In the genomic region with DNA sequence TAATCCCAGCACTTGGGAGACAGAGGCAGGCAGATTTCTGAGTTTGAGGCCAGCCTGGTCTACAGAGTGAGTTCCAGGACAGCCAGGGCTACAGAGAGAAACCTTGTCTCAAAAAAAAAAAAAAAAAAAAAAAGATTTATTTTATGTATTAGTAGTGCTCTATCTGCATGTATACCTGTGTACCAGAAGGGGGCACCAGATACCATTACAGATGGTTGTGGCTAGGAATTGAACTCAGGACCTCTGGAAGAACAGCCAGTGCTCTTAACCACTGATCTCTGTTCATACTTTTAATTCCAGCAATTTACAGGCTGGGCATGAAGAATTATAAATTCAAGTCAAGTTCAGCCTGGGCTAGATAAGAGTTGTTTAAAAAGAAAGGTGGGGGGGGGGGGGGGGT, we compare ENCODE assay signal across 18 mouse cellular contexts. TPM values are rescaled to one million over a fixed set of nuclear protein-coding genes. Genes with fewer than 3 reads are reported as not detected.
DNase-seq lines count a peak whose midpoint lies in the region; ATAC-seq and TF ChIP-seq lines count a peak whose summit lies in the region.
"Not testable (repeated sequence)": the region's sequence is repeated elsewhere in the genome, so short reads cannot be mapped to it uniquely, and the experiment has no call there.
"Had no signal": no experiment of that assay in that cellular context is flagged by ENCODE, and none has a peak within 500 bp of the region (broad histone marks: within the 10 kb centered on the region; RNA-seq: fewer than 3 reads in every experiment).

No protein-coding gene starts in this region.

- not testable (repeated sequence) for H3K27me3 ChIP-seq in kidney, adult 2 months (replicated peaks; ENCODE audit: control insufficient read depth, insufficient read depth, low read length); liver, postnatal 0 days (ENCODE audit: insufficient read depth, low read length)

- H3K4me3 ChIP-seq in kidney, adult 2 months (ENCODE audit: insufficient read depth, low read depth, low read length); liver, postnatal 0 days (ENCODE audit: low read depth, low read length): not testable (repeated sequence)

- not testable (repeated sequence) for H3K4me2 ChIP-seq in liver, postnatal 0 days (ENCODE audit: low read depth, low read length)

- DNase-seq in A20 (ENCODE audit: low read depth, low spot score): peak; percentile 39
- DNase-seq in ES-CJ7 (ENCODE audit: low read depth, low spot score): peak; percentile 38
- DNase-seq in ZHBTc4 (ENCODE audit: low read depth, low spot score): peak; percentile 52
- DNase-seq in heart, adult 11 months: peak; percentile 27
- DNase-seq in kidney, adult 2 months: peak; percentile 15
- not testable (repeated sequence) for DNase-seq in liver, postnatal 0 days
- DNase-seq in naive thymus-derived CD4-positive, alpha-beta T cell, adult 2 months (ENCODE audit: low read depth): peak; percentile 55

- not testable (repeated sequence) for H3K4me1 ChIP-seq in kidney, adult 2 months (ENCODE audit: control insufficient read depth, insufficient read depth, low read length); liver, postnatal 0 days (ENCODE audit: insufficient read depth)

- not testable (repeated sequence) for H3K9ac ChIP-seq in liver, postnatal 0 days (replicated peaks)

- not testable (repeated sequence) for TF ChIP-seq POLR2A in kidney, adult 2 months (IDR thresholded peaks at IDR 0.05; ENCODE audit: low read depth, low read length)

- not testable (repeated sequence) for ATAC-seq in liver, postnatal 0 days

- not testable (repeated sequence) for H3K36me3 ChIP-seq in kidney, adult 2 months (ENCODE audit: control insufficient read depth, insufficient read depth, low read length); liver, postnatal 0 days (replicated peaks; ENCODE audit: insufficient read depth, low read length)

- not testable (repeated sequence) for TF ChIP-seq CTCF in kidney, adult 2 months (conservative IDR thresholded peaks at IDR 0.05; ENCODE audit: insufficient read depth, insufficient read length, low read depth, low read length)
- TF ChIP-seq CTCF in liver, postnatal 0 days (IDR thresholded peaks at IDR 0.05; ENCODE audit: low read depth): peak; percentile 60

- H3K9me3 ChIP-seq in liver, postnatal 0 days (ENCODE audit: low read length): not testable (repeated sequence)

- H3K27ac ChIP-seq in kidney, adult 2 months (ENCODE audit: insufficient read depth, low read depth, low read length); liver, postnatal 0 days (ENCODE audit: low read depth): not testable (repeated sequence)

- not testable (repeated sequence) for TF ChIP-seq EP300 in liver, postnatal 0 days (IDR thresholded peaks at IDR 0.05; ENCODE audit: low read depth)

RNA-seq across cellular contexts. Expression of gene Rnf121, which starts 16.7 kb away (rescaled TPM):
- 42.7 and 43.8 TPM in 2 replicates for polyA plus RNA-seq in kidney, adult 2 months (2012; rRNA removed)
- polyA plus RNA-seq in liver, postnatal 0 days (2015; fragmentation: Nextera tagmentation; extraction: Ambion mirVana): 8.1 and 10.0 TPM in 2 replicates

RNA-seq across cellular contexts. Expression of gene Xndc1, which starts 16.8 kb away (rescaled TPM):
- 12.3 and 13.2 TPM in 2 replicates for polyA plus RNA-seq in kidney, adult 2 months (2012; rRNA removed)
- polyA plus RNA-seq in liver, postnatal 0 days (2015; fragmentation: Nextera tagmentation; extraction: Ambion mirVana): 4.5 and 5.8 TPM in 2 replicates

RNA-seq across cellular contexts. Expression of gene Xntrpc, which starts 17.0 kb away (rescaled TPM):
- 1.8 and 2.5 TPM in 2 replicates for polyA plus RNA-seq in kidney, adult 2 months (2012; rRNA removed)
- 0.15 and 0.20 TPM in 2 replicates for polyA plus RNA-seq in liver, postnatal 0 days (2015; fragmentation: Nextera tagmentation; extraction: Ambion mirVana)

RNA-seq across cellular contexts. Expression of gene Il18bp, which starts 30.0 kb away (rescaled TPM):
- polyA plus RNA-seq in kidney, adult 2 months (2012; rRNA removed): 18.9 and 22.9 TPM in 2 replicates
- polyA plus RNA-seq in liver, postnatal 0 days (2015; fragmentation: Nextera tagmentation; extraction: Ambion mirVana): 37.7 and 40.6 TPM in 2 replicates

RNA-seq across cellular contexts. Expression of gene Trpc2, which starts 34.4 kb away (rescaled TPM):
- not detected in 2 replicates for polyA plus RNA-seq in kidney, adult 2 months (2012; rRNA removed)
- not detected in 2 replicates for polyA plus RNA-seq in liver, postnatal 0 days (2015; fragmentation: Nextera tagmentation; extraction: Ambion mirVana)
- polyA plus RNA-seq: adrenal gland, adult 2 months; CD4-positive, CD25-positive, alpha-beta regulatory T cell, adult 4 months; forebrain, embryonic 11.5 days; heart, embryonic 15.5 days; hindbrain, embryonic 14.5 days; intestine, embryonic 15.5 days; kidney, embryonic 14.5 days; limb, embryonic 13.5 days; liver, embryonic 13.5 days; midbrain, embryonic 11.5 days; stomach, embryonic 16.5 days had no signal
